Mouse (Mus musculus): ENCODE data around the gene Sh2b1. TPM values are rescaled to one million over a fixed set of nuclear protein-coding genes. Genes with fewer than 3 reads are reported as not detected.
"Not testable (repeated sequence)": the region's sequence is repeated elsewhere in the genome, so short reads cannot be mapped to it uniquely, and the experiment has no call there.

Sh2b1 gene
- polyA plus RNA-seq, 1 experiment from 2014 or later, result 69.1 TPM

DNA sequence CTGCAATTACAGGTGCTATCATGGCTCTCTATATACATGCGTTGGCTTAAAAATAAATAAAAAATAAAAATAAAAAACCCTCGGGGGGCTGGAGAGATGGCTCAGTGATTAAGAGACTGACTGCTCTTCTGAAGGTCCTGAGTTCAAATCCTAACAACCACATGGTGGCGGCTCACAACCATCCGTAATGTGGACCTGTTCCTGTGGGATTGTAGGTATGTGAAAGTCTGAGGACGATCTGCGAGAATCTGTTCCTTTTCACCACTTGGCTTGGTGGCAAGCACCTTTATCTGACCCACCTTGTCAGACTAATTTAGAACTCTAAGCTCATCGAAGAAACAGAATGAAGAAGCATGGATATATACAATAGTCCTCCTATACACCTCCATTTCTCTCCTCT is 24.2 kb upstream of the Sh2b1 start:
- no peak overlapping the region for H3K4me3 ChIP-seq
- no peak overlapping the region for H3K9ac ChIP-seq (replicated peaks)
- WGBS, result 92% methylated on average over 7 of the region's 7 CpGs

DNA sequence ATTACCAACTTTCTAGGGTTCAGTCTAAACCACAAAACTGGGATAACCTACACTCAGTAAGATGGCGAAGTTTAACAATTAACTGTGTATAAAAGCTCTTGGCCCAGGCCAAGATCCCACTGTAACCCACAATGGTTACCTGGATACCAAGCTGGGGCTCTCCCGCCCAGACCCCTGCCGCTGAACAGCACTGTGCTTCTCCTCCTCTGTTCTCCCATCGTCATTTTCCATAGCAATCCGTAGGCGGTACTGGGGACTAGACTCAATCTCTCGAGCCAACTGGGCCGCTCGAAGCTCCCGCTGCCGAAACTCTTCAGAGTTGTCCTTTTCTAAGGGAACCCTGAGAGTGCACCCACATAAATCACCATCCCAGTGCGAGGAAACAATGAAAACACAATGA is 22.7 kb upstream of the Sh2b1 start:
- Histone ChIP-seq H3K9me3 (no peaks in the 10 kb centered on the region), H3K4me1 (peaks cover 16% of the 10 kb centered on the region), H3K4me3 (no peak overlapping the region), H3K27me3 (no peaks in the 10 kb centered on the region), H3K27ac (replicated peaks) (no peak overlapping the region), H3K36me3 (peaks cover 82% of the 10 kb centered on the region), H3K4me2 (replicated peaks) (no peak overlapping the region), H3K9ac (replicated peaks) (no peak overlapping the region)
- ATAC-seq (replicated peaks), result no peak
- 89% methylated on average over 12 of the region's 12 CpGs for WGBS

More for the DNA sequence above, 24.2 kb upstream of the Sh2b1 start:
- no peak overlapping the region for H3K27ac ChIP-seq (replicated peaks)
- H3K36me3 ChIP-seq, result peaks cover 67% of the 10 kb centered on the region
- no peak for ATAC-seq (replicated peaks)
- H3K9me3 ChIP-seq, result no peaks in the 10 kb centered on the region
- H3K4me2 ChIP-seq (replicated peaks), result no peak overlapping the region
- H3K4me1 ChIP-seq, result peaks cover 22% of the 10 kb centered on the region
- no peaks in the 10 kb centered on the region for H3K27me3 ChIP-seq

DNA sequence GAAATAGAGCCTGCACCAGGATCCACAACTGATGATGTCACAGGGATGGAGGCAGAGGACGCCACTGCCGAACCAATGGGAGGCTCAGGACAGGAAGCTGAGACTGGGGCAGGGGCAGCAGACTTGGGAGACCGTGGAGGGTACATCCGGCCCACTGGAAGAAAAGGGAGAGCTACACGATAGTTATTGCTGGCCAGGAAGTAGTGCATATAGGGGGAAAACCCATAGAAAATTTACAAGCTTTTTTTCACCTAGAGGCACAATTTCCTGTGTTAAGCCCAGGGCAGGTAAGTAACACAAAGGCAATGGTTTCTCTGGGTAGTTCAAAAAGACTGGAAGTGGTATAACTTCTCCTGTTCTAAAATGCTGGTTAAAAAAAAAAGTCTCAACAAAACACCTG is 21.3 kb upstream of the Sh2b1 start:
- Histone ChIP-seq H3K4me2 (replicated peaks) (no peak overlapping the region), H3K9ac (replicated peaks) (no peak overlapping the region), H3K27me3 (no peaks in the 10 kb centered on the region), H3K27ac (replicated peaks) (no peak overlapping the region), H3K4me1 (peaks cover 14% of the 10 kb centered on the region), H3K36me3 (peaks cover 95% of the 10 kb centered on the region), H3K4me3 (no peak overlapping the region), H3K9me3 (no peaks in the 10 kb centered on the region)
- WGBS, result 91% methylated on average over 5 of the region's 5 CpGs
- no peak for ATAC-seq (replicated peaks)

DNA sequence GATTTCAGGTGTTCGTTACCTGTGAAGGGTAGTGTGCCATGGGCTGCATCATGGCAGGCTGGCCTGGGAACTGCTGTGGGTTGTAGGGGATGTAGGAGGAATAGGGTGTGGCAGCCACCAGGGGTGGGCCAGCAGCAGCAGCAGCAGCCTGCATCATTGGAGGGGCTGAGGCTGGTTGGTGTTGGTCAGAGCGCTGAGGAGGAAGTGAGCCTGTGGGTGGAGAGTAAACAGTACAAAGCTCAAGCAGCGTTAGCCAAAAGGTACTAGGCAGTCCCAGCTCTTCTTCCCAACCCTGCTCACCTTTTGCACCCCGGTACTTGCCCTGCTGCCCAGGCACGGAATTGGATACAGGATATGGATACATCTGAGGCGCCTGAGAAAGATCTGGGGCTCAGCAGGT is 18.9 kb upstream of the Sh2b1 start:
- Histone ChIP-seq H3K27ac (replicated peaks) (no peak overlapping the region), H3K27me3 (no peaks in the 10 kb centered on the region), H3K4me2 (replicated peaks) (no peak overlapping the region), H3K4me3 (no peak overlapping the region), H3K4me1 (no peaks in the 10 kb centered on the region), H3K9me3 (no peaks in the 10 kb centered on the region), H3K36me3 (peaks cover 96% of the 10 kb centered on the region), H3K9ac (replicated peaks) (no peak overlapping the region)
- ATAC-seq (replicated peaks), result no peak
- WGBS, result 91% methylated on average over 6 of the region's 6 CpGs

DNA sequence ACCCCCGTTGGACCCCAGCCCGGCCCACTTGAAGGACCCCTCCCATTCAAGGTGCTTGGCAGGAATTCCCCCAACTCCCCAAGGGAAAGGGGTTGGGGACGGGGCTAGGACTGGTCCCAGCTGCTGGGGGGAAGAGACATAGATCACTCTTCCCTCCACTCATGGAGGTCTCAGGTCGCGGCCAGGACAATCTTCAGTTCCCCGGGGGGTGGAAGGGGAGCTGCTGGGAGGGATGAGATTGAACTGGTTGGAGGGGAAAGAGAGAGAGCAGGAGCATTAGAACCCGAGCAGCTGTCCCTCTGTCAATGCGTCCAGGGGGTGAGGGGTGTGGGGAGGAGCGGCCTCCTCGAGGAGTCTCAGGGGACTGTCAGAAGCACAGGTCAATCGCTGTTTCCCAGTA is 16.7 kb upstream of the Sh2b1 start:
- 70% methylated on average over 11 of the region's 11 CpGs for WGBS

DNA sequence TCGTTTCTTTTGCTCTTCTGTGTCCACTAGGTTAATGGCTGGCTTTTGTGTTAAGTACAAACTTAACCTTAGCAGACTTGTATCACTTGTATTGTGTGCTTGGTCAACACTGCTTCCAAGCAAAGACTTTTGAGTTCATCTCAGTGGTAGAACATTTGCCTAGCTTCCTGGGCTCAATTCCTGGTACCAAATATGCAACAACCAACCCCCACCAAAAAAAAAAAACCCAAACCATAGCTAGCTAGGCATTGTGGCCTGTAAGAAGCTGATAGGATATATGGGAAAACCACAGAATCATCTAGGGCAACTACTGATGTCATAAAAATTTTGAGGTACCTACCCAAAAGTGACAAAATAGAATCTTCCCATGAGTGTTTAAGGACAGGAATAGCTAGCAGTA is 15.8 kb upstream of the Sh2b1 start:
- Histone ChIP-seq H3K36me3 (peaks cover 66% of the 10 kb centered on the region), H3K27ac (replicated peaks) (no peak overlapping the region), H3K27me3 (no peaks in the 10 kb centered on the region), H3K4me3 (no peak overlapping the region), H3K4me2 (replicated peaks) (no peak overlapping the region), H3K4me1 (peaks cover 16% of the 10 kb centered on the region), H3K9me3 (no peaks in the 10 kb centered on the region), H3K9ac (replicated peaks) (no peak overlapping the region)
- WGBS, result 91% methylated on average over 1 of the region's 1 CpGs
- no peak for ATAC-seq (replicated peaks)

More for the DNA sequence above, 16.7 kb upstream of the Sh2b1 start:
- Histone ChIP-seq H3K4me1 (peaks cover 12% of the 10 kb centered on the region), H3K9me3 (no peaks in the 10 kb centered on the region), H3K27ac (replicated peaks) (no peak overlapping the region), H3K27me3 (no peaks in the 10 kb centered on the region), H3K4me2 (replicated peaks) (no peak overlapping the region), H3K36me3 (peaks cover 75% of the 10 kb centered on the region), H3K4me3 (no peak overlapping the region), H3K9ac (replicated peaks) (no peak overlapping the region)
- ATAC-seq (replicated peaks), result no peak

DNA sequence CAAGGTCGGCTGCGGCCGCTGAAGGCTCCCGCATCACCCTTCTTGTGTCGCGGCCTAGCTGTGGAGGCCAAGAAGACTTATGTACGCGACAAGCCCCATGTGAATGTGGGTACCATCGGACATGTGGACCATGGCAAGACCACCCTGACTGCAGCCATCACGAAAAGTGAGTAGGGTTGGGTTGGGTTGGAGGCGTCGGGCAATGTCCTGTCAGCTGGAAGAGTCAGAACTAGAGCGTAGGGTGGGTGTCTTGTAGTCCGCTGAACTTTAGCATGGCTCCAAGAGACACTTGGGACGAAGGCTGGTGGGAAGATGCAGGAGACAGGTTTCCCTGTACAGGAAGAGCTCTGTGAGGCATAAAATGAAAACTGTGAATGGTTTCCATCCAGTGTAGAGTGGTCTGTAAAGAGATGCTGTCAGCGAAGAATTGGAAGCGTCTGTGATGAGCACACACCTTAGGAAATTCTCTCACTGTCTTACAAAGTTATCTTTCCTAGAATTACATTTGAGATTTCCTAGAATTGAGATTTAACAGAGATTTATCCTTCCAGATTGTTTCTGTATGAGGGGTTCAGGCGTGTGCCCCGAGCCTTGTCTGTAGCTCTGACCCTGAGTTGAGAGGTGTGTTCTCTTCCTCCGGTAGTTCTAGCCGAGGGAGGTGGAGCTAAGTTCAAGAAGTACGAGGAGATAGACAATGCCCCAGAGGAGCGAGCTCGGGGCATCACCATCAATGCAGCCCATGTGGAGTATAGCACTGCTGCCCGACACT is 12.6 kb upstream of the Sh2b1 start:
- H3K27ac ChIP-seq (replicated peaks); H3K27me3 ChIP-seq; ATAC-seq (replicated peaks); H3K9me3 ChIP-seq: not testable (repeated sequence)
- Histone ChIP-seq H3K4me1 (peaks cover 16% of the 10 kb centered on the region), H3K4me3 (peak overlapping the region; percentile 79), H3K36me3 (peaks cover 34% of the 10 kb centered on the region), H3K4me2 (replicated peaks) (peak overlapping the region; percentile 89), H3K9ac (replicated peaks) (peak overlapping the region; percentile 71)
- WGBS, result 18% methylated on average over 25 of the region's 25 CpGs

DNA sequence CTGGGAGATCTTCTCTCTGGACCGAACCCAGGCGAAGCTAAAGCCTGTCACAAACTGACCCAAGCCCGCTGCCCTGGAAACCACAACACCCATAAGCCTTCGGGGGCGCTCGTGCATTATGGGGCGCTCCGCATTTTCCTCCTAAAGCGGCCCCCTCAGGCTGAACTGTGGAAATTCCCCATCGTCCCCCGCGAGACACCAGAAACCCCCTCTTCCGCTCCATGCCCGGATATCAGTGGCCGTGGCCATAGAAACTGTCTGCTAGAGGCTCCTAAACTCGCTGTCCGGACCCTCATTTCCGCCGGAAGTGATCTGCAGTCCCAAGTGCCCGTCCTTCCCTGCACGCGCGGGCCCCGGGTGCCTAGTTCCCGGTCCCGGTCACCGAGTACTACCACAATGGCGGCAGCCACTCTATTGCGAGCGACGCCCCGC is 11.8 kb upstream of the Sh2b1 start, which contains the start of gene Tufm:
Gene Tufm, plus strand, starts transcription at position 310 of the 432 bp plus-strand sequence.
- no peaks in the 10 kb centered on the region for H3K9me3 ChIP-seq
- peak within 1 kb of the TSS; percentile 76 for H3K27ac ChIP-seq (replicated peaks)
- no peaks in the 10 kb centered on the region for H3K27me3 ChIP-seq
- H3K36me3 ChIP-seq, result peaks cover 26% of the 10 kb centered on the region
- peak within 1 kb of the TSS; percentile 71 for H3K9ac ChIP-seq (replicated peaks)
- H3K4me3 ChIP-seq, result peak within 1 kb of the TSS; percentile 79
- peak; percentile 94 for ATAC-seq (replicated peaks)
- peaks cover 21% of the 10 kb centered on the region for H3K4me1 ChIP-seq
- 0% methylated on average over 32 of the region's 32 CpGs for WGBS
- H3K4me2 ChIP-seq (replicated peaks), result peak within 1 kb of the TSS; percentile 89

DNA sequence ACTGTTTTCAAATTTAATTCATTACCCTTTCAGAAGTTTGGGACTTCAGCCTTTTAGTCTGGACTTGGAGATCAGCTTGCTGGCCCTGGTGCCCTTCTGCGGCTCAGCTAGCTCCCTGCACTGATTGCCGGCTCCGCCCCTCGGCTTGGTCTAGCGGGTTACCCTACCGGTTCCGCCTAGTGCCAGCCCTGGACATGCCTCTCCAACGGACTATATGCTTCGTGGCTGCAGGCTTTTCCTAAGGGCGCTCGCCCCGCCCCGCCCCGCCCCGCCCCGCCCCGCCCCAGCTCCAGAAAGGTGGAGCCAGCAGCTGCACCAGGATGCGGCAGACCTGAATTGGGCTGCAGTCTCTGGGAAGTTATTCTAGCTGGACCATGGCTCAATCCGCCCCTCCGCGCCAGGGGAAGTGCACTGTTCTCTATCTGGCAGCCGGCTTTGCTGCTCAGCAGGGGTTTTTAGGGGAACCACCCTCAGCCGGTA is 7.2 kb upstream of the Sh2b1 start:
- Histone ChIP-seq H3K27ac (replicated peaks) (0 out of 2 replicates have a peak overlapping the region, but pooled peaks have one; percentile 8), H3K4me3 (peak overlapping the region; percentile 33), H3K4me2 (replicated peaks) (peak overlapping the region; percentile 61), H3K9me3 (no peaks in the 10 kb centered on the region), H3K36me3 (no peaks in the 10 kb centered on the region), H3K27me3 (no peaks in the 10 kb centered on the region), H3K9ac (replicated peaks) (peak overlapping the region; percentile 33), H3K4me1 (peaks cover 9% of the 10 kb centered on the region)
- peak; percentile 36; the same call in 1 of the 2 replicates for ATAC-seq (replicated peaks)
- WGBS, result under 1% methylated on average over 21 of the region's 23 CpGs

DNA sequence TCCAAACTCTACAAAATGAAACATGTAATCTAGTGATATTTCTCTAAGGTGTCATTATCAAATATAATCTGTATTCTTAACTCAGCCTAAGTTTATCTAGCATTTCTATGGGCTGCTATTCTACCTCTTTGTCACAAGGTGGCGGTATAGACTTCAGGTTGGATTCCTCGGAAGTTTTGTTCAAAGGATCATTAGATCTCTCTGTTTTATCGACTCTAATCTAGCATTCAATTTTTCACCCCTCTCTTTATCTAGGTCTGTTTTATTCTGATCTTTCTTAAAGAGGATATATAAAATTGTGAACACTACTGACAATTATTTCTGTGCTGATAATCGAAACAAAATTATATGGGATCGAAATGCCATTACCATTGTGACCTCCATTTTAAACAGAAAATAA is 6.5 kb upstream of the Sh2b1 start:
- ATAC-seq (replicated peaks), result no peak
- H3K27ac ChIP-seq (replicated peaks), result no peak overlapping the region
- no peaks in the 10 kb centered on the region for H3K27me3 ChIP-seq
- H3K4me1 ChIP-seq, result peaks cover 7% of the 10 kb centered on the region
- no peak overlapping the region for H3K4me2 ChIP-seq (replicated peaks)
- 28% methylated on average over 5 of the region's 5 CpGs for WGBS
- no peak overlapping the region for H3K9ac ChIP-seq (replicated peaks)
- H3K36me3 ChIP-seq, result no peaks in the 10 kb centered on the region
- H3K9me3 ChIP-seq, result no peaks in the 10 kb centered on the region
- H3K4me3 ChIP-seq, result no peak overlapping the region

DNA sequence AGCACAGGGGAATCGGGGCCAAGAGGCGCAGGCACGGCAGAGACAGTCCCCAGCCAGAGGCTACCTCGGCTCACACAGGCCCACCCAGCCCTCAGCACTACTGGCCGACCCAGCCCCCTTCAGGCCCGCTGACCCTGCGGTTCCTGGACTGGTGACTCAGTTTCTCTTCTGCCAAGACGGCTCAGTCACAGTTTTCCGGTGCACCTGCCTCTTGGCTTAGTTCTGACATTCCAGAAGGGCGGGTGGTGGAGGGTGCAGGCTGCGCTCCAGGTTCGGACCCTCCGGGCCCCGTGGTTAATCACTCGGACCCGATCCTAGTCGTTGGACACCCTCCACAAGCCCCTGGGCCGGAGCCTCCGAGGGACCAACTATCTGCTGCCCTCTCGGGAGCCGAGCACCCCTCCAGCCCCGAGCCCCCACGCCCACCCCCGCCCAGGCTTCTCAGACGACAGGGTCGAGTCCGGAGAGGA is 703 bp downstream of the Sh2b1 start:
- under 1% methylated on average over 25 of the region's 27 CpGs for WGBS
- Histone ChIP-seq H3K27ac (replicated peaks) (peak overlapping the region; percentile 96), H3K36me3 (peaks cover 26% of the 10 kb centered on the region), H3K4me3 (peak overlapping the region; percentile 87), H3K4me2 (replicated peaks) (peak overlapping the region; percentile 92), H3K9ac (replicated peaks) (peak overlapping the region; percentile 90), H3K27me3 (no peaks in the 10 kb centered on the region), H3K4me1 (peaks cover 24% of the 10 kb centered on the region), H3K9me3 (no peaks in the 10 kb centered on the region)
- peak; percentile 59 for ATAC-seq (replicated peaks)

DNA sequence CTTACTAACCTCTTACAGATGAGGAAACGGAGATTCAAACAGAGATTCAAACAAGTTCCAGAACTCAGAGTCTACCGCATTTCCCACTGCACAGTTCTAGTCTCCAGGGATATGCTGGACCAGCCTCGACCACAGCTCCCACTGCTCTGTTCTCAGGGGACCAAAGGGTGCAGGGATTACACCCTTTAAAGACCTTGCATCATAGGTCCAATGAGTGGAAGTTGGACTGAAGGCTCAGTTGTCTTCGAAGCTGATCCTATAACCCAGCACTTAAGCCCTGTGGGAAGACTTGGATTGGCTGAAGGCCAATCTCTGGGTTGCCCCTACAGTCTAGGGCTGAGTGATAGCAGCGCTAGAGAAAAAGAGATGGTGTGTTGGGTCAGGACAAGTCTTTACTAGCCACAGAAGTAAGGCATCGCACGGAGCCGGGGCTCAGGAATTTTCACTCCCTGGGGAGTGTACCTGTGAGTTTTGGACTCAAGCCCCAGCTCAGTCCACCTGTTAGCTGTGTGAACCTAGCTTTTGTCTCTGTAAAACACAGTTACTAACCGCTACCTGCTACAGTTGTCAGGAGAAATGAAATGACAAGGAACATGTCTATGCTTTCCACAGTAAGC is 1.6 kb downstream of the Sh2b1 start:
- Histone ChIP-seq H3K27me3 (no peaks in the 10 kb centered on the region), H3K9me3 (no peaks in the 10 kb centered on the region), H3K4me1 (peaks cover 24% of the 10 kb centered on the region), H3K4me3 (peak overlapping the region; percentile 87), H3K27ac (replicated peaks) (no peak overlapping the region), H3K4me2 (replicated peaks) (peak overlapping the region; percentile 92), H3K36me3 (peaks cover 36% of the 10 kb centered on the region), H3K9ac (replicated peaks) (peak overlapping the region; percentile 90)
- 84% methylated on average over 9 of the region's 9 CpGs for WGBS
- no peak for ATAC-seq (replicated peaks)

Data from forebrain, embryonic 15.5 days (tissue).